In the genomic region with DNA sequence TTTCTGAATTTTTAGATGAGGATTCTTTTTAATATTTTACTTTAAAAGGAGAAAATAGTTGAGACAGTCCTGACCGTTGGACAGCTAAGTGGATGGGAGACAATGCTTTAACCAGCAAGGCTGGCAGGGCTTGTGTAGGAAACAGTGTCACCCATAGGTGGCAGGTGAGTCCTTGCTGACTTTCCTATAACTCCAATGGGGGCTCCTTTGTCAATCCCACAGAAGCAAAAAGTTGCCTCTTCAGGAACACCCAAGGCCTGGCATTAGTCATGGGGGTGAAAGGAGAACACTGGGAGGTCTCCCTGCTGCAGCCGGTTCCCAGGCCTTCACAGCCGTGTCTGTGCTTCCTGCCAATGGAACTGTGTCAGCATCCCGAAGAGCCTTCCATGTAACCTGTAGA, we compare ENCODE assay signal across 8 mouse cellular contexts. TPM values are rescaled to one million over a fixed set of nuclear protein-coding genes. Genes with fewer than 3 reads are reported as not detected.
DNase-seq lines count a peak whose midpoint lies in the region; ATAC-seq and TF ChIP-seq lines count a peak whose summit lies in the region.

No protein-coding gene starts in this region.

- H3K4me2 ChIP-seq in neural tube, embryonic 13.5 days = no peak overlapping the region

- no peak overlapping the region for H3K4me3 ChIP-seq in kidney, adult 2 months (ENCODE audit: insufficient read depth, low read depth, low read length)
- no peak overlapping the region for H3K4me3 ChIP-seq in neural tube, embryonic 13.5 days

- no peak overlapping the region for H3K27ac ChIP-seq in kidney, adult 2 months (ENCODE audit: insufficient read depth, low read depth, low read length)
- no peak overlapping the region; the same call in 1 of the 2 replicates for H3K27ac ChIP-seq in neural tube, embryonic 13.5 days (replicated peaks)

- no peaks in the 10 kb centered on the region for H3K4me1 ChIP-seq in kidney, adult 2 months (ENCODE audit: control insufficient read depth, insufficient read depth, low read length)
- no peaks in the 10 kb centered on the region for H3K4me1 ChIP-seq in neural tube, embryonic 13.5 days (replicated peaks)

- H3K9me3 ChIP-seq in neural tube, embryonic 13.5 days = no peaks in the 10 kb centered on the region

- DNase-seq in embryo, embryonic 11 days = peak; percentile 24
- DNase-seq in embryo, embryonic 10 days (ENCODE audit: low spot score) = no peak
- DNase-seq in 416B (ENCODE audit: low read depth) = peak; percentile 31
- peak; percentile 28 for DNase-seq in brain, embryonic 14.5 days (ENCODE audit: low read depth)
- peak; percentile 20 for DNase-seq in kidney, adult 2 months
- no peak for DNase-seq in ovary, postnatal 14 days (ENCODE audit: low spot score)
- DNase-seq in gastrocnemius, postnatal 10 days = no peak

- WGBS in kidney, adult 2 months = 60% methylated on average over 4 of the region's 4 CpGs
- WGBS in neural tube, embryonic 13.5 days = 79% methylated on average over 4 of the region's 4 CpGs

- TF ChIP-seq CTCF in brain, embryonic 14.5 days (IDR thresholded peaks at IDR 0.05; ENCODE audit: borderline replicate concordance, extremely low read depth, insufficient read depth, insufficient read length) = peak; percentile 41; the same call in 1 of the 2 replicates
- peak; percentile 49; the same call in 1 of the 2 replicates for TF ChIP-seq CTCF in kidney, adult 2 months (conservative IDR thresholded peaks at IDR 0.05; ENCODE audit: insufficient read depth, insufficient read length, low read depth, low read length)

- H3K9ac ChIP-seq in neural tube, embryonic 13.5 days = no peak overlapping the region

- H3K27me3 ChIP-seq in kidney, adult 2 months (replicated peaks; ENCODE audit: control insufficient read depth, insufficient read depth, low read length) = no peaks in the 10 kb centered on the region
- H3K27me3 ChIP-seq in neural tube, embryonic 13.5 days = no peaks in the 10 kb centered on the region

- no peak for TF ChIP-seq POLR2A in brain, embryonic 14.5 days (IDR thresholded peaks at IDR 0.05; ENCODE audit: borderline replicate concordance, extremely low read depth, insufficient read depth, insufficient read length, poor library complexity, severe bottlenecking)
- TF ChIP-seq POLR2A in kidney, adult 2 months (IDR thresholded peaks at IDR 0.05; ENCODE audit: low read depth, low read length) = no peak

- H3K36me3 ChIP-seq in kidney, adult 2 months (ENCODE audit: control insufficient read depth, insufficient read depth, low read length) = 0 out of 2 replicates have a peak, but pooled peaks cover 2% of the 10 kb centered on the region
- H3K36me3 ChIP-seq in neural tube, embryonic 13.5 days = peaks cover 37% of the 10 kb centered on the region

- ATAC-seq in neural tube, embryonic 13.5 days (ENCODE audit: low read depth) = 0 out of 2 replicates have a peak, but pooled peaks have one; percentile 13

RNA-seq across cellular contexts. Expression of gene Nmt2, which starts 55.5 kb away (rescaled TPM):
- 32.8 and 44.0 TPM in 2 replicates for polyA plus RNA-seq in brain, embryonic 14.5 days (2012; rRNA removed)
- polyA plus RNA-seq in kidney, adult 2 months (2012; rRNA removed) = 5.0 and 5.9 TPM in 2 replicates
- polyA plus RNA-seq in neural tube, embryonic 13.5 days (2015; fragmentation: Nextera tagmentation; extraction: Ambion mirVana) = 79.6 and 80.8 TPM in 2 replicates
- 10 to 100 TPM in 1 of 2 experiments, 1 to 10 TPM in 1; 9.9 to 14.3 TPM for total RNA-seq in gastrocnemius, postnatal 10 days (2021)

Comparison
In these comparisons a context has a peak if more than half of its experiments do, and no peak if none do; other contexts are left out.
1. DNase-seq: peak in embryo, embryonic 11 days (single experiment), 416B (single experiment), brain, embryonic 14.5 days (single experiment) and kidney, adult 2 months (single experiment); none in embryo, embryonic 10 days (single experiment), ovary, postnatal 14 days (single experiment) and gastrocnemius, postnatal 10 days (single experiment).